Mouse (Mus musculus): ENCODE data around the gene Psmd12.
A peak's percentile ranks its signal among the peaks of the same experiment; 100 is the strongest.

The Psmd12 gene

DNA sequence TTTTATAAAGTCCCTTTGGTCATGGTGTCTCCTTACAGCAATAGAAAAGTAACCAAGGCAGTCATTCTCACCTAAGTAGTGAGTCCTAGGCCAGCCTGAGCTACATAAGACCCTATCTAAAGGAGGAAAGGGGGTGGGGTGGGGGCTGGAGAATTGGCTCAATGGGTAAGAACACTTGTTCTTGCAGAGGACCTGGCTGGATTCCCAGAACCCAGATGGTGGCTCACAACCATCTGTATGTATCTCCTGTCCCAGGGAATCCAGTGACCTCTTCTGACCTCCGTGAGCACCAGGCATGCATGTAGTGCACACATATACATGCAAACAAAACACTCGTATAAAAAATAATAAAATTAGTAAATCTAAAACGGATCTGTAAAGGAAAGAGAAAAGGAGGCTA, 33.6 kb upstream of the Psmd12 start:
- Histone ChIP-seq H3K36me3 (ENCODE audit: insufficient read depth, low read length) (peaks cover 10% of the 10 kb centered on the region), H3K9me3 (ENCODE audit: low read length) (no peaks in the 10 kb centered on the region), H3K27me3 (ENCODE audit: insufficient read depth, low read length) (no peaks in the 10 kb centered on the region), H3K4me3 (replicated peaks; ENCODE audit: low read length) (no peak overlapping the region), H3K4me1 (replicated peaks; ENCODE audit: low read depth, low read length) (peaks cover 95% of the 10 kb centered on the region)
- TF ChIP-seq POU5F1 (IDR thresholded peaks at IDR 0.05; ENCODE audit: borderline replicate concordance, low read length) (no peak), CTCF (conservative IDR thresholded peaks at IDR 0.05; ENCODE audit: low read length) (no peak), NANOG (IDR thresholded peaks at IDR 0.05; ENCODE audit: borderline replicate concordance, low read length) (no peak)

DNA sequence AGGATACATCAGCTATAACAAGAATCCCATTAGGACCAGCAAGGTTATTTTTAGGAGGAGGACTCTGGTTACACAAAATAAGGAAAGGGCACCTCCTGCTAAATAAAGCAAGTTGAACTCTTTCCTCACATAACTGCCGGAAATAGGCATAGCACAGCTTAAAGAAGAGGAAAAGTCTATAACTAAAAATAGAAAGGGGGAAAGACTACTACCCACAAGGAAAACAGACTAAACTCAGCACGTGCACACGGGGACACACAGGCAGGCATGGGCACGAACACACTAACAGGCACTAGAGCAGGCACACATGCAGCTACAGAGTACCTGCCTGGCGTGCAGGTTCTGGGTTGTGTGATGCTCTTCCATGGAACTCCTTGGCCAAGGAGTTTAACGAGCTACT, 32.6 kb upstream of the Psmd12 start:
- Histone ChIP-seq H3K27me3 (ENCODE audit: insufficient read depth, low read length) (no peaks in the 10 kb centered on the region), H3K36me3 (ENCODE audit: insufficient read depth, low read length) (peaks cover 10% of the 10 kb centered on the region), H3K4me3 (replicated peaks; ENCODE audit: low read length) (peak overlapping the region; percentile 67), H3K4me1 (replicated peaks; ENCODE audit: low read depth, low read length) (peaks cover 97% of the 10 kb centered on the region), H3K9me3 (ENCODE audit: low read length) (no peaks in the 10 kb centered on the region)
- TF ChIP-seq NANOG (IDR thresholded peaks at IDR 0.05; ENCODE audit: borderline replicate concordance, low read length) = no peak
- TF ChIP-seq CTCF (conservative IDR thresholded peaks at IDR 0.05; ENCODE audit: low read length) = no peak
- TF ChIP-seq POU5F1 (IDR thresholded peaks at IDR 0.05; ENCODE audit: borderline replicate concordance, low read length) = no peak

DNA sequence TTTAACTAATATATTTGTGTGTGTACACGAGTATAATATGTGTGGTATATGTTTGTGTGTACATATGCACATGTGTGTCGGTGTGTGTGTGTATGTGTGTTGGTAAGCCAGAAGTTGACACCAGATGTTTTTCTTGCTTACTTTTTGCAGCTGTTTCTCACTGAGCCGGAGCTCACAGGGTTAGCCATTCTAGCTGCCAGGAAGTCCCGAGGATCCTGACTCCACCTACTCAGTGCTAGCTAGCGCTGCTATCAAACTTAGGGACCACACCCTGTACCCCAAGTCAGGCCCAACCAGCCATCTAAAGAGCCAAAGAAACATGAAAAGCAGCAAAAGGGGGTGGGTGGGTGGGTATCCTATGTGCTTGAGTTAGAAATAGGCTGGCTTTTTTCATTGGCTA, 31.9 kb upstream of the Psmd12 start:
- Histone ChIP-seq H3K36me3 (ENCODE audit: insufficient read depth, low read length) (peaks cover 5% of the 10 kb centered on the region), H3K4me1 (replicated peaks; ENCODE audit: low read depth, low read length) (peaks cover 97% of the 10 kb centered on the region), H3K27me3 (ENCODE audit: insufficient read depth, low read length) (no peaks in the 10 kb centered on the region), H3K4me3 (replicated peaks; ENCODE audit: low read length) (peak overlapping the region; percentile 67), H3K9me3 (ENCODE audit: low read length) (no peaks in the 10 kb centered on the region)
- TF ChIP-seq CTCF (conservative IDR thresholded peaks at IDR 0.05; ENCODE audit: low read length) = no peak
- TF ChIP-seq POU5F1 (IDR thresholded peaks at IDR 0.05; ENCODE audit: borderline replicate concordance, low read length) = no peak
- TF ChIP-seq NANOG (IDR thresholded peaks at IDR 0.05; ENCODE audit: borderline replicate concordance, low read length) = no peak

DNA sequence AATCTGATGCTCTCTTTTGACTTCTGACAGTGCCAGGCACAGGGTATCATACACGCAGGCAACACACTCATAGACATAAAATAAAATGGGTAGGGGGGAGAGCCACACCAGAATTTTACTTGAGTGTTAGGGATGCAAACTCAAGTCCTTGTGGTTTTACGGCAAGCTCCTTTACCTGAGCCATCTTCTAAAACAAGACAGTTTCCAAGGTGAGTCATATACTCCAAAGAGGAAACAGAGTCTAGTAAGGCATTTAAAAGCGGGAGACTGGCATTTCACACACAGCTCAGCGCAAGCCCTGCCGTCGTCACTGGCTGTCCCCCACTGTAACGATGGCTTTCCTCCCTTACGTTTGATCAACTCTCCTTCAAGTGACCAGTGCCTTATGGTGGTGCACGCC, 31.4 kb upstream of the Psmd12 start:
- TF ChIP-seq CTCF (conservative IDR thresholded peaks at IDR 0.05; ENCODE audit: low read length) (no peak), POU5F1 (IDR thresholded peaks at IDR 0.05; ENCODE audit: borderline replicate concordance, low read length) (no peak), NANOG (IDR thresholded peaks at IDR 0.05; ENCODE audit: borderline replicate concordance, low read length) (no peak)
- Histone ChIP-seq H3K9me3 (ENCODE audit: low read length) (no peaks in the 10 kb centered on the region), H3K36me3 (ENCODE audit: insufficient read depth, low read length) (0 out of 2 replicates have a peak, but pooled peaks cover 4% of the 10 kb centered on the region), H3K4me3 (replicated peaks; ENCODE audit: low read length) (peak overlapping the region; percentile 62), H3K4me1 (replicated peaks; ENCODE audit: low read depth, low read length) (peaks cover 97% of the 10 kb centered on the region), H3K27me3 (ENCODE audit: insufficient read depth, low read length) (no peaks in the 10 kb centered on the region)

DNA sequence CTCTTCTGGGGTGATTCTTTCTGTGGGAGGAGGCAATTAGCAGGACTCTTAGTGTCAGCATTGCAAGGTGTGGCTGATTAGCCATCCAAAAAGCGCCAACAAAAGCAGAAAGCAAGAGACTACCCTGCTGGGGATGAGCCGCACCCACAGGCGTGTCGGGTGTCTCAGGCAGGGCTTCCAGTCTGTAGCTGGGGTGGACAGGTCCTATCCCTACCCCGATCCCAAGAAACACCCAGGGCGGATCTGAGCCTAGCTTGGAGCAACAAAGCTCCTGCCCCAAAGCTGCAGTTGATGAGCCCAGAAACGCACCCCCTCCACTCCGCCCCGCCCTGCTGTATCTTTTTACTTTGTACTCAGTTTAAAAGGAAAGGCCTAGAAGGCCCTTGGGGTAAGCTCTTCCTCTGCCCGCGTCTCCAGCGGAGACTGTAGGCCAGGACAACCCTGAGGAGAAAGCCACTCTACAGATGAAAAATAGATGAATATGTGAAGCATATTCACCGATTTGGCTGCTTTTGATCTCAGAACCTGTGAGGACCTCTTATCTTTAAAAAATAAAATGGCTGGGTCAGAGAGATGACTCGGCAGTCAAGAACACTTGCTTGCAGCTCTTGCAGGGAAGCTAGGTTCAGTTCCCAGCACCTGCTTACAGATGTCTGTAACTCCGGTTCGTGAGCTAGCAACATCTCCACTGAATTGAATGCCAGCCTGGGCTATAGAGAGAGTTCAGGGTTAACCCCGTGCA, 29.9 kb upstream of the Psmd12 start:
- Histone ChIP-seq H3K4me1 (replicated peaks; ENCODE audit: low read depth, low read length) (peaks cover 97% of the 10 kb centered on the region), H3K4me3 (replicated peaks; ENCODE audit: low read length) (peak overlapping the region; percentile 62), H3K27me3 (ENCODE audit: insufficient read depth, low read length) (no peaks in the 10 kb centered on the region), H3K36me3 (ENCODE audit: insufficient read depth, low read length) (peaks cover 12% of the 10 kb centered on the region), H3K9me3 (ENCODE audit: low read length) (no peaks in the 10 kb centered on the region)
- TF ChIP-seq POU5F1 (IDR thresholded peaks at IDR 0.05; ENCODE audit: borderline replicate concordance, low read length) (no peak), NANOG (IDR thresholded peaks at IDR 0.05; ENCODE audit: borderline replicate concordance, low read length) (peak; percentile 55; the same call in 1 of the 2 replicates), CTCF (conservative IDR thresholded peaks at IDR 0.05; ENCODE audit: low read length) (no peak)

DNA sequence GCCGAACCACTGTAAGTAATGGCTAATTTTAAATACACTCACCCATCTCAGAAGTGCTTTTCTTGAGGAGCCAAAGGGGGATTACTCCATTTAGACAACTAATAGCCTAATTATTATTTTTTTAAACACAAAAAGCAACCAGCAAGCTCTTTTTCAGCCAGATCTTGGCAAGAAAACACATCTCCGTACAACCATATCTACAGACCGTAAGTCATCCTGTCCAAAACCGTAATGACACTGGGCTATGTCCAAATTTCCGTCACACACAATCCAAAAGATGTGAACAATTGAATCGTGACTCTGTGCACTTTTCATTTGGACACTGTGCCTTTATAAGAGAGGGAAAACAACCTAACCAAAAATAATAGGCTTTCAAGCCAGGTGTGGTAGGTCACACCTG, 29.2 kb upstream of the Psmd12 start:
- TF ChIP-seq NANOG (IDR thresholded peaks at IDR 0.05; ENCODE audit: borderline replicate concordance, low read length) = no peak
- no peak for TF ChIP-seq CTCF (conservative IDR thresholded peaks at IDR 0.05; ENCODE audit: low read length)
- TF ChIP-seq POU5F1 (IDR thresholded peaks at IDR 0.05; ENCODE audit: borderline replicate concordance, low read length) = no peak
- Histone ChIP-seq H3K27me3 (ENCODE audit: insufficient read depth, low read length) (no peaks in the 10 kb centered on the region), H3K36me3 (ENCODE audit: insufficient read depth, low read length) (peaks cover 12% of the 10 kb centered on the region), H3K4me3 (replicated peaks; ENCODE audit: low read length) (peak overlapping the region; percentile 62), H3K4me1 (replicated peaks; ENCODE audit: low read depth, low read length) (peaks cover 97% of the 10 kb centered on the region), H3K9me3 (ENCODE audit: low read length) (no peaks in the 10 kb centered on the region)

DNA sequence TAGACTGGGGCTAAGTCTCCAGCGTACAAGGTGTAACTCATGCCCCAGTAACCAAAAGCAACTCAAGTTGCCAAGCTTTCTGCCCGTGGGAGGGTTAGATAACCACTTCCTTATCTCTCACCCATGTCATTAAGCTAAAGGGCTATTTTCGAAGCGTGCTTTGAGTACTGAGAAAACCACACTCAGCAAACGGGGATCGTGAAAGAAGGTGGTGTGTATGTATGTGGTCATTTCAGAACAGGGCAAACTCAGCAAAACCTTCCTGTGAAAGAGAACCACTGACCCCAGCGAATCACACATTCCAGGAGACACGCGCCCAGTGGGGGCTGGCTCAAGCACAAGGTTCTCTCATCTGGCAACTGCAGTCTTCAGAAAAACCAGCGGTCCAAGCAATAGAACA, 28.2 kb upstream of the Psmd12 start:
- TF ChIP-seq NANOG (IDR thresholded peaks at IDR 0.05; ENCODE audit: borderline replicate concordance, low read length) (no peak), CTCF (conservative IDR thresholded peaks at IDR 0.05; ENCODE audit: low read length) (no peak), POU5F1 (IDR thresholded peaks at IDR 0.05; ENCODE audit: borderline replicate concordance, low read length) (no peak)
- H3K4me1 ChIP-seq (replicated peaks; ENCODE audit: low read depth, low read length) = peaks cover 95% of the 10 kb centered on the region
- H3K4me3 ChIP-seq (replicated peaks; ENCODE audit: low read length) = peak overlapping the region; percentile 60
- peaks cover 12% of the 10 kb centered on the region for H3K36me3 ChIP-seq (ENCODE audit: insufficient read depth, low read length)
- no peaks in the 10 kb centered on the region for H3K27me3 ChIP-seq (ENCODE audit: insufficient read depth, low read length)
- H3K9me3 ChIP-seq (ENCODE audit: low read length) = no peaks in the 10 kb centered on the region

DNA sequence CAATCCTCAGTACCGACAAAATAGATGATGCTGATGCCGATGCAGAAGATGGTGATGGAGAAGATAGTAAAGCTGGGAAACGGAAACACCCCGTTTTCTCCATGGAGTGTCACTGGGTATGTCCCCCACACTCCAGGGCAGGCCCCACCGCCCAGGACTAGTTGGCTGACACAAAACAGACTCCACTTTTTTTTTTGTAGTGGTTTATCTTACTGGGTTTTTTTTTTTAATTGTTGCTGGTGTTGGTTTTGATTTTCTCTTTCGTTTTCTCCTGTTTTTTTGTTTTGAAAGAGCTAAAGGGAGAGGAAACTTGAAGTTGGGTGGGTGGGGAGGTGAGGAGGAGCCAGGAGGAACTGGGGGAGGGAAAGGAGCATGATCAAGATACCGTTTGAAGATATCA, 27.2 kb upstream of the Psmd12 start:
- Histone ChIP-seq H3K27me3 (ENCODE audit: insufficient read depth, low read length) (no peaks in the 10 kb centered on the region), H3K9me3 (ENCODE audit: low read length) (no peaks in the 10 kb centered on the region), H3K36me3 (ENCODE audit: insufficient read depth, low read length) (peaks cover 12% of the 10 kb centered on the region), H3K4me1 (replicated peaks; ENCODE audit: low read depth, low read length) (peaks cover 90% of the 10 kb centered on the region), H3K4me3 (replicated peaks; ENCODE audit: low read length) (peak overlapping the region; percentile 60; the same call in 1 of the 2 replicates)
- TF ChIP-seq NANOG (IDR thresholded peaks at IDR 0.05; ENCODE audit: borderline replicate concordance, low read length) = no peak
- TF ChIP-seq POU5F1 (IDR thresholded peaks at IDR 0.05; ENCODE audit: borderline replicate concordance, low read length) = no peak
- no peak for TF ChIP-seq CTCF (conservative IDR thresholded peaks at IDR 0.05; ENCODE audit: low read length)

Data from E14TG2a.4 (cell line).